25 mouse cellular contexts compared by ENCODE assay signal in genomic region chr15:87184248-87184647, GRCm38 (mm10).
DNase-seq lines count a peak whose midpoint lies in the region; ATAC-seq lines count a peak whose summit lies in the region.
"Had no signal": no experiment of that assay in that cellular context is flagged by ENCODE, and none has a peak within 500 bp of the region (broad histone marks: within the 10 kb centered on the region; RNA-seq: fewer than 3 reads in every experiment).

No protein-coding gene starts in this region.

- no peaks in the 10 kb centered on the region for H3K4me1 ChIP-seq in forebrain, embryonic 13.5 days
- H3K4me1 ChIP-seq in forebrain, embryonic 16.5 days (replicated peaks; ENCODE audit: control insufficient read depth, insufficient read depth, low read length) = no peaks in the 10 kb centered on the region
- no peaks in the 10 kb centered on the region for H3K4me1 ChIP-seq in megakaryocyte, embryonic 14.5 days
- H3K4me1 ChIP-seq in neural tube, embryonic 15.5 days = 0 out of 2 replicates have a peak, but pooled peaks cover 6% of the 10 kb centered on the region
- H3K4me1 ChIP-seq: embryonic facial prominence, embryonic 13.5 days; forebrain, embryonic 12.5 days; heart, embryonic 10.5 days; intestine, embryonic 15.5 days had no signal

- WGBS in forebrain, embryonic 13.5 days = 80% methylated on average over 7 of the region's 7 CpGs
- WGBS in forebrain, embryonic 16.5 days = 67% methylated on average over 7 of the region's 7 CpGs
- 55% methylated on average over 7 of the region's 7 CpGs for WGBS in neural tube, embryonic 15.5 days

- no peaks in the 10 kb centered on the region for H3K27me3 ChIP-seq in forebrain, embryonic 13.5 days
- no peaks in the 10 kb centered on the region for H3K27me3 ChIP-seq in forebrain, embryonic 16.5 days (replicated peaks; ENCODE audit: control insufficient read depth, insufficient read depth, low read length)
- no peaks in the 10 kb centered on the region for H3K27me3 ChIP-seq in megakaryocyte, embryonic 14.5 days (replicated peaks)
- H3K27me3 ChIP-seq in neural tube, embryonic 15.5 days (replicated peaks) = no peaks in the 10 kb centered on the region
- H3K27me3 ChIP-seq: embryonic facial prominence, embryonic 13.5 days; intestine, embryonic 15.5 days had no signal

- no peak overlapping the region for H3K4me2 ChIP-seq in forebrain, embryonic 13.5 days
- H3K4me2 ChIP-seq in forebrain, embryonic 16.5 days (ENCODE audit: low read length) = no peak overlapping the region
- H3K4me2 ChIP-seq in neural tube, embryonic 15.5 days = no peak overlapping the region
- H3K4me2 ChIP-seq: embryonic facial prominence, embryonic 13.5 days; forebrain, embryonic 12.5 days; intestine, embryonic 15.5 days; lung, embryonic 14.5 days; midbrain, embryonic 11.5 days had no signal

- no peaks in the 10 kb centered on the region for H3K36me3 ChIP-seq in forebrain, embryonic 13.5 days (ENCODE audit: poor library complexity, severe bottlenecking)
- no peaks in the 10 kb centered on the region for H3K36me3 ChIP-seq in forebrain, embryonic 16.5 days (ENCODE audit: control insufficient read depth, insufficient read depth)
- H3K36me3 ChIP-seq in megakaryocyte, embryonic 14.5 days (replicated peaks; ENCODE audit: low read length) = no peaks in the 10 kb centered on the region
- no peaks in the 10 kb centered on the region for H3K36me3 ChIP-seq in neural tube, embryonic 15.5 days
- H3K36me3 ChIP-seq: embryonic facial prominence, embryonic 13.5 days; forebrain, embryonic 12.5 days; heart, embryonic 10.5 days; intestine, embryonic 15.5 days had no signal

- no peak overlapping the region for H3K4me3 ChIP-seq in forebrain, embryonic 13.5 days
- no peak overlapping the region for H3K4me3 ChIP-seq in forebrain, embryonic 16.5 days (replicated peaks; ENCODE audit: low read length)
- peak overlapping the region; percentile 72 for H3K4me3 ChIP-seq in megakaryocyte, embryonic 14.5 days (replicated peaks)
- no peak overlapping the region for H3K4me3 ChIP-seq in neural tube, embryonic 15.5 days (replicated peaks)
- H3K4me3 ChIP-seq: embryonic facial prominence, embryonic 13.5 days; erythroblast, embryonic 14.5 days; forebrain, embryonic 12.5 days; heart, embryonic 10.5 days; intestine, embryonic 15.5 days; layer of hippocampus, adult 2 months had no signal

- no peak overlapping the region for H3K9ac ChIP-seq in forebrain, embryonic 13.5 days
- no peak overlapping the region for H3K9ac ChIP-seq in forebrain, embryonic 16.5 days (replicated peaks; ENCODE audit: low read depth, low read length)
- no peak overlapping the region for H3K9ac ChIP-seq in neural tube, embryonic 15.5 days (replicated peaks)
- H3K9ac ChIP-seq: embryonic facial prominence, embryonic 13.5 days; forebrain, embryonic 12.5 days; intestine, embryonic 15.5 days; liver, embryonic 14.5 days; lung, embryonic 14.5 days had no signal

- 0 out of 2 replicates have a peak, but pooled peaks have one; percentile 43 for ATAC-seq in forebrain, embryonic 13.5 days
- ATAC-seq in forebrain, embryonic 16.5 days = no peak
- ATAC-seq in megakaryocyte, adult 5-6 weeks (ENCODE audit: poor library complexity, severe bottlenecking) = no peak
- ATAC-seq in neural tube, embryonic 15.5 days (ENCODE audit: low FRiP score) = no peak
- ATAC-seq: activated CD4-positive, CD25-positive, alpha-beta regulatory T cell, adult 4 months; intestine, embryonic 15.5 days had no signal

- peak; percentile 91 for DNase-seq in cerebellum, adult 9-10 months
- DNase-seq in spleen, adult 12 weeks (ENCODE audit: low spot score) = no peak
- DNase-seq in lung, postnatal 4 days = no peak
- DNase-seq: adrenal gland, postnatal 10 days; embryo, embryonic 11 days; heart, postnatal 4 days; kidney, adult 9 months; kidney, postnatal 25 days; layer of hippocampus, postnatal 36 days; lung, embryonic 14.5 days had no signal

- no peaks in the 10 kb centered on the region for H3K9me3 ChIP-seq in forebrain, embryonic 13.5 days (replicated peaks)
- H3K9me3 ChIP-seq in forebrain, embryonic 16.5 days (ENCODE audit: control insufficient read depth, low read length) = no peaks in the 10 kb centered on the region
- H3K9me3 ChIP-seq in megakaryocyte, embryonic 14.5 days = peaks cover 91% of the 10 kb centered on the region
- no peaks in the 10 kb centered on the region for H3K9me3 ChIP-seq in neural tube, embryonic 15.5 days (replicated peaks)
- H3K9me3 ChIP-seq: embryonic facial prominence, embryonic 13.5 days; forebrain, embryonic 12.5 days; heart, embryonic 10.5 days; intestine, embryonic 15.5 days had no signal

- H3K27ac ChIP-seq in forebrain, embryonic 13.5 days = no peak overlapping the region
- no peak overlapping the region for H3K27ac ChIP-seq in forebrain, embryonic 16.5 days (ENCODE audit: low read length)
- H3K27ac ChIP-seq in neural tube, embryonic 15.5 days (replicated peaks) = no peak overlapping the region
- H3K27ac ChIP-seq: embryonic facial prominence, embryonic 13.5 days; forebrain, embryonic 12.5 days; heart, embryonic 10.5 days; intestine, embryonic 15.5 days; layer of hippocampus, adult 2 months; liver, embryonic 14.5 days; stomach, postnatal 0 days had no signal
